Mouse (Mus musculus) spleen, postnatal 36 days (tissue): ENCODE data around the gene Tuft1.
A peak's percentile ranks its signal among the peaks of the same experiment; 100 is the strongest.

Experiments
- DNase-seq, 2 experiments: peaks; one replicate each; pipeline ENCODE4 v3.0.0; 2022; ENCODE audit warnings: low spot score in 2 of 2, mixed read lengths in 1 of 2

The Tuft1 gene

GRCm38 (mm10) chr3:94597224-94597779 is 61.4 kb downstream of the Tuft1 start:
- no peak for DNase-seq

- no peak for DNase-seq
These were observed 62.8 kb downstream of the Tuft1 start for GRCm38 (mm10) chr3:94595871-94596287.

DNA sequence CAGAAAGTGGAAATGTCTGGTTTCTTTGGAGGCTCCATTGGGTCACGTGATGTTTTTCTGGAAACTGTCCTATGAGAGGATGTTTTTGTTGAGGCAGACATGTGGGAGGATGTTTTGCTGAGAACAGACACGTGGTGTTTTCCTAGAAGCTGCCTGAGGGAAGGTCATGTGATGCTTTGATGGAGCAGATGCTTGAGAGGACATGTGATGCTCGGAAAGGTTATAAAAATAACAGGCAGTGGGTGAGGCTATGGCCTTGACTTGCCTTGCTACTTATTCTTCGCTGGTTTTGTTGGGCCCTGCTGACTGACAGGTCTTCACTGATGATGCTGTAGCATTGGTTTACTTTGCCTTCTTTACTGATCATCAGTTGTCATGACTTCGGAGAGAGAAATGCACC is 67.6 kb downstream of the Tuft1 start:
- DNase-seq, result no peak

GRCm38 (mm10) chr3:94587962-94588361 is 70.7 kb downstream of the Tuft1 start:
- DNase-seq, result peak in 1 of 2 experiments; percentile 16

DNA sequence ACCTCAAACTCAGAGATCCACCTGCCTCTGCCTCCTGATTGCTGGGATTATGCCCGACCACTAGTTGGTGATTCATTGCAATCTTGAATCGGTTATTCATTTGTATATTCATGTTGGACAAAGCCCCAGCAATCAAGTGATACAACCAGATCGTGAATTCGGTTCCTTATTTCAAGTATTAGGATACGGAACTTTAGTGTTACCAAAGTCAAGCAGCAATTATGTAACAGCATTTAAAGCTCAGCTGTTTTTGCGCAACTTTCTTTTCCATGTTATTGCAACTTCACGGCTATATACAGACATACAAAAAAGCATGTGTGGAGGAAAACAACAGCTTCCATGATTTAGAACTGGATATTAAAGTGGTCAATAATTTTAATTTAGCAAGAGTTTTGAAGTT is 75.7 kb downstream of the Tuft1 start:
- DNase-seq, result no peak

DNA sequence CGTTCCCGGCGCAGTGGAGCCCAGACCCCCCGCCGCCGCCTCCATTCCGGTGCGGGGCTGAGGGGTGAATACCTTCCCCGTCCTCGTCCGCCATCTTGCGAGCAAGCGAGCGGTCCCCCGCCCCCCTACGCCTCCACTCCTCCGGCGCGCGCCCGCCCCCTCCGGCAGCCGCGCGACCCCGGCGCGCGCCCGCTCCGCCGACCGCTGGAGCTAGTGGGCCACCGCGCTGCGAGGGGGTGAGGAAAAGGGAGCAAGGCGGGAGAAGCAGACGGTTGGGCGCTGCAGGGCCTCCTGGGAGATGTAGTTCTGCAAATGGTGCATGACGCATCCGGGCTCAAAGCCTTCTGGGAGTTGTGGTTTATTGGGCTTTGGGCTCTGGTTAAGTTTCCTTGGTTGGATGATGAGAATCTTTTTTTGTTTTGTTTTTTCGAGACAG is 76.2 kb downstream of the Tuft1 start, which contains the start of gene Snx27:
Gene Snx27 (minus strand): TSS at position 261 of the 436 bp plus-strand sequence.
- peak; percentile 87 for DNase-seq

DNA sequence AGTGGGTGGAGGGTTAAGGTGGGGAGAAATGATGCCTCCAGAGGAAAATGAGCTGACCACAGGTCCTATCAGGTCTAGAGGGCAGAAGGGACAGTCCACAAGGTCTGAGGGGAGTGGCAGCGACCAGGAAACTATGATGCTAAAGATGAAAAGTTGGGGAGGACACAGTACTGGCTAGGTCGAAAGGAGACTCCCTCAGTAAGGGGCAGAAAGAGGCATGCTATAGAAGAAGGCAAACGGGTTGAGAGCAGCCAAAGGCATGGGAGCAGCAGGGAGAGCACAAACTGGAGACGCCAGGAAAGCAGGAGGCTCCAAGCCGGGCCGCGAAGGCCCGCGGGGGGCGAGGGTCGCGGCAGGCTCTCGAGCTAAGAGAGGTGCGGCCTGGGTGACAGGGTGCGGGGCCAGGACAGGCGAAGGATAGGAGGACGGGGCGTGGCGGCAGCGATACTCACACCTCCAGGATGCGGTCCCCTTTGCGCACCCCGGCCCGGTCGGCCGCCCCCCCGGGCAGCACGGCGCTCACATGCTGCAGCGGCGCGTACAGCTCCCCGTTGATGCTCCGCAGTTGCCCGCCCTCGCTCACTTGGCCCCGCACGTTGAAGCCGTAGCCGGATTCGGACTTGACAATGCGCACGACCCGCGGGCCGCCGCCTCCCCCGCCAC is 76.7 kb downstream of the Tuft1 start:
- peak; percentile 62 for DNase-seq

DNA sequence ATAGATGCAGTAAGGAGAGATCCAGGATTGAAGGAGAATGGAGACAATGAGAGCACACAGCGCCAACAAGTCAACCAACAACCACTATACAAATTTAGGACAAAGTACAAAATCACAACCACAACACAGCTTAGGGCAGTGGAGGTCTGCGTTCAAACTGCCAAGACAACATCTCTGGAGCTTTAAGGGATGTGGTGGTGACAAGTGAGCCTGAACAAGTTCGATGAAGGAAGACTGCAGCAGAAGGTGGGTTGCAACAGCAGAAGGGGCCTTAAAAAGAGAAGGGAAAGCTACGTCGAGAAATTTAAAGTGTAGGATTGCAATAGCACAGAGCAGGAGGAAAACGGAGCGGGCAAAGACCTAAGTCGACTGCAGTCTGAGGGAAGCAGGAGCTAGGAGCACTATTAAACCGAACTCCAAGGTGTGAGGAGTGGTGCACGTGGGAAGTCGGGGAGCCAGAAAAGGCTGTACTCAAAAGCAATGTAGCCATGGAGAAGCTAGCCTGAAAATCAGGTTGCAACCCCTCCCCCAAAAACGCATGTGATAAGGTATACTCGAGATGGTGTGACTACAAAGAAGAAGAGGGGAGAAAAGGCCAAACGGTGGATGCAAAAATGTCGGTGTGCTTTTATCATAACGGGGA is 77.4 kb downstream of the Tuft1 start:
- DNase-seq, result no peak

- no peak for DNase-seq
These were observed 84.2 kb downstream of the Tuft1 start for GRCm38 (mm10) chr3:94574506-94574905.

DNA sequence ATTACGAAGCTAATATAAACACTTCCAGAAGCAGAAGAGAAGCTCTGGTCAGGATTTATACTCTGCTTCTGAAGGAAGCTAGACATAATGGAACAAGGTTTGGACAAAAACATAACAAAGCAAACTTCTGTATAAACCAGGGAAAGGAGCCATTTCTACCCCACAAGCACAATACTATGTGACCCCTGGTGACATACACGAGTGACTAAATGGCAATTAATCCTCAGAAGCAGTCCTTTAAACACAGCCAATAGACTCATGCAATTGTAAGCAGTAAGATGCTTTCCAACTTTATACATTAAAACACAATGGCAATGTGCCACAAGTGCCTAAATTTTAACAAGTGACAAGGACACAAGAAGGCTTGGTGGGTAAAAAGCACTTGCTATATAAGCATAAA is 91.4 kb downstream of the Tuft1 start:
- DNase-seq, result no peak

- no peak for DNase-seq
These were observed 93.1 kb downstream of the Tuft1 start for GRCm38 (mm10) chr3:94565557-94565956.

DNA sequence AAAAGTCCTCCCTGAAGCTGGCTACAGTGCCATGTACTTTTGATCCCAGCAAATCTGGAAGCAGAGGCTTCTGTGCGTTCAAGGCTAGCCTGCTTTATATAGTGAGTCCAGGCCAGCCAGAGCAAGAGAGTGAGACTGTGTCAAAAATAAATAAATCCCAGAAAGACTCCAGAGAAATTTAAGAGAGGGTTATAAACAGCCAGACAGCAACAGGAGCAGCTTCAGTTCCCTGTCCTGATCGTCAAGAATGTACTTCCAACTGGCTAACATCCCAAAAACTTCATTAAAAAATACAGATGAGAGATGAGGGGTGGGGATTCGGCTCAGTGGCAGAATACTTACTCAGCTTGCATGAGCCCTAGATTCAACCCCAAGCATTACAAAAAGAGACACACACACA is 93.5 kb downstream of the Tuft1 start:
- DNase-seq, result no peak

DNA sequence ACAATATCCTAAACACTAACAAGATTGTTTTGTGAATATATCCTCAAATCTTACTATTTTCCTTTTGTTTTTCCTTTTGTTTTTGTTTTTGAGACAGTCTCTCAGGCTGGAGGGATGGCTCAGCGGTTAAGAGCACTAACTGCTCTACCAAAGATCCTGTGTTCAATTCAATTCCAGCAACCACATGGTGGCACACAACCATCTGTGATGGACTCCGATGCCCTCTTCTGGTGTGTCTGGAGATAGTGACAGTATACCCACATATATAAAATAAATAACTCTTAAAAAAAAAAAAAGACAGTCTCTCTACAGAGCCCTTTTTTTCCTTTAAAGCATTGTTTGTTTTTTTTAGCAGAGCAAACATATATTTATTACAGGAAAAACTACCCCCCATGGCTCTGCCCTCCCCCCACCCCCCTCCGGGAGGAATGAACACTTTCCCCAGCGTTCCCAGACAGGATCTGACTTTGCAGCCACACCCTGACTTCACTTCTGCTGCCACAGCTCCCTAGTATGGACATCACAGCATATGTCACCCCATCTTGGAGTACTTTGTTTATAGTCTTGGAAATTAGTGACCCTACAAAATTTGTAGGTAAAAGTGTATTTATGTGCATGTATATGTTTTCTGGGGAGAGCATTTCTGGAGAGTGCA is 94.2 kb downstream of the Tuft1 start:
- no peak for DNase-seq

- DNase-seq, result no peak
These were observed 95.5 kb downstream of the Tuft1 start for GRCm38 (mm10) chr3:94563163-94563562.
